Mouse (Mus musculus): ENCODE measurements around the gene Tmem56.

Tmem56 gene

GRCm38 (mm10) chr3:121170631-121171030, 112.3 kb downstream of the Tmem56 start:
- DNase-seq (ENCODE audit: low read depth, low spot score), result no peak

DNA sequence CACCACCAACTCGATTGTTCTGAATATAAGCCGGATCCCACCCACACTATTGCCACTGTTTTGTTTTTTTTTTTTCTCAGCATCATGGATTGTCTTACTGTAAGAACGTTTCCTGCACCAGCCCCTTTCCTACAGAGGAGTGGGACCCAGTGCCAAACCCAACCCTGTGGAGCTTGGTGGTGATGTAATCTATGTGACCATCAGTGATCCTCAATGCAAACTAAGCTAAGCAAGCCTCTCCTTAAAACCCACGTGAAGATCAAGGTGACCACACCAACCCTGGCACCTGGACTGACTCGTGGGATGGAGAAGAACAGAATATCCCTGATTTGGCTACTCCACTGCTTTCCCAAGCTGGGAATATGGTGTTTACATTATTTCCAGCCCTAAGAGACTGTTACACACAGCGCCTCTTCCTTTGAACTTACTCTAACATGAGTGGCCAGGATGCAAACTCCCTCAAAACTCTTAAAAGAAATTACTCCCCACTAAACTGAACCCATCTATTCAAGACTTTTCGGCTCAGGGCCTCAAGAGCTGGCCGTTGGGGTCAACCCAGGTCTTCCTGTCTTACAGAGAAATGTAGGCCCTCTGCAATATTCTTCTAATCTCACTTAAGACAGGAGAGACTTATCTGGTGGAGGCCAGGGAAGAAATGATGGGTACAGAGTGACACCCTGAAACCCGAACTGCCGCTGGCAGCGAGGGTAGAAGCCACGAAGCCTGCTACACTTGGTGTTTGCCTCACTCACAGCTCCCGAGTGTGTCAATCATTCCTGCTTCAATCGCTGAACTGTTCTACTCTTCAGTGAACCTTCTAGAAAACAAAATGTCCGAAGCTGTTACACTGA, 113.6 kb downstream of the Tmem56 start:
- DNase-seq (ENCODE audit: low read depth, low spot score), result no peak

DNA sequence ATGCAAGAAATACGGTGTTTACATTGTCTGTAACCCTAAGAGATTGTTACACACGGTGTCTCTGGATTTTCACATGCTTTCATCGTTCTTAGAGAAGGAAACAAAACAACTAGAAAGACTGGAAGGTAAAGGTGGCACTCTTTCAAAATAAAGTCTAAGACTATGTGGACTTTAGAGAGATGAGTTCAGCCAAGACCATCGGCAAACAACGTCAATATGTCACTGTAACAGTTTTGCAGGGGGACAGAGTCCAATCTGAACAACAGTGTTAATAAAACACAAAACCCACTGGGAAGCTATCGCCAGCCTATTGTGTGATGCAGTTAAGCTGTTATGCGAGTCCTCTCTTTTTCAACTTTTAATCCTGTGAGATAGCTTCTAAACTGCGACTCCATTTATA, 114.3 kb downstream of the Tmem56 start:
- no peak for DNase-seq (ENCODE audit: low read depth, low spot score)

DNA sequence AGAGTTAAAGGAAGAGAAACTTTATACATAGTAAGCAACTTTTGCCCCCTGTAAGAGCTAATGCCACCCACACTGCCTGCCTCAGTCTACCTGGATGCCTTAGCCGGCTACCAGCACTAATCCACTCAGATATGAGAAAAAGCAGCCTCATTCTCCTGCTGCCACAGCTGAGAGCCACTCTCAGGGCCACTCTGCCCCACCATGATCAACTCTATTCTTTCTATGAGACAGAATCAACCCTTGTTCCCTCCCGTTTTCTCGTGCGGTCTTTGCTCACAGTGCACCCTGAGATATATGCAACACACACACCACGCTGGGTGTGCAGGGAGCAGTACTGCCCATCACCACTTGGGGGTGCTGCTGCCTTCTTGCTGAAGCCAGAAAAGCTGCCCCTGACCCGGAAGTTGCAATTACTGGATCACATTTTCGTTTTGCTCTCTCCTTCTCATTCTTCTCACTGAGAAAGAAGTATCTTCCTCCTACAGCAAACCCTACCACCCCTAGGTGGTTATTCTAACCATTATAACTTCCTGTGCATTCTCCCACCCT, 119.6 kb downstream of the Tmem56 start:
- no peak for DNase-seq (ENCODE audit: low read depth, low spot score)

GRCm38 (mm10) chr3:121161661-121162060, 121.2 kb downstream of the Tmem56 start:
- no peak for DNase-seq (ENCODE audit: low read depth, low spot score)

DNA sequence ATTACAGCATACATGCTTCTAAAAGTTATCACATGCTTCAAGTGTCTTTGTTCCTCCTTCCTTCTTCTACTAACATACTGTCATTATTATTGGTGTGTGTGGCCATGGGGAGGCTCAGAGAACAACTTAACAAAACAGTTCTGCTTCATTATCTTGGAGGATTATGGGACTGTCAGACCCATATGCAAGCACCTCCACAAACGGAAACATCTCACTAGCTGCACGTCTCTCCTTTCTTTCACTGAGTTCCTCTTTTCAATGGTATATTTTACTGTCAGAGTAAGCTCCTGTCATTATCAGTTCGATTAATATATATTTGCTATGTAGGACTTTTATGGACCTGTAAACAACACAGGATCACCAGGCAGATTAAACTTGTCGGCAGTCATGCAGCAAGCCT, 122.5 kb downstream of the Tmem56 start:
- DNase-seq (ENCODE audit: low read depth, low spot score), result no peak

DNA sequence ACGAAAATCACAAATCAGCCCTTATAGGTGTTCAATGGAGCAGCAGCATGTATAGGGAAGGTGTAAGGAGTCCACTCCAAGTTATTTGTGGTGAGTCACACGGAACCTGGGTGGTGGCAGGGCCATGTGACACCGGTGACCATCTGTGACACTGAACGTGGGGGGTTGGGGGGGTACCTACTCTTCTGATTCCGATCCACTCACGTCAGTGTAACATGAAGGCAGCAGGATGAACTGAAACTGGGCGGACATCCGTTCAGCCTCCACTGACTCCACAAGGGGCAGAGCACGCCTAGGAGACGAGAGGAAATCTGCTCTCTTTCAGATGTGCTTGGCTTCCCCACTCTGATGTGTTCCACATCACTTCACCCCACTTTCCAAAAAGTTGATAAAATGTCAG, 123.3 kb downstream of the Tmem56 start:
- DNase-seq (ENCODE audit: low read depth, low spot score), result no peak

DNA sequence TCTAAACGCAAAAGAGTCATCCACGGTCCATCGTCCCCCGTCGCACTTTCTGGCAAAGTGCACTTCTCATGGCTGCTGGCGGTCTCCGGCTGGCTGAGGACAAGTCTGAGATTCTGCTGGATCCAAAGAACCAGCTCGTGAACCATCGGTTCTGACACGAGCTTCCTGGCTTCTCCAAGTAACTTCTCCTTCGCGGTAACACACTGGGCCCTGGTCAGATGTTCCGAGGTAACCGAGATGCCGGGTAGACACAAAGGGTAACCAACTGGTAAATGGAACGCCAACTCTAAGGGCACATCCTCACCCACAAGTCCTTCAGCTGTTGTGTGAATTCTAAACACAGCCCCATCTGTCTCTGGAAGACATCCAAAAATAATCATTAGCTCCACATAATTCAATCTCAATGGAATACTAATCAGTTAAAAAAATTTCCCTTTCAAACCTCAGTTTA, 124.0 kb downstream of the Tmem56 start:
- no peak for DNase-seq (ENCODE audit: low read depth, low spot score)

DNA sequence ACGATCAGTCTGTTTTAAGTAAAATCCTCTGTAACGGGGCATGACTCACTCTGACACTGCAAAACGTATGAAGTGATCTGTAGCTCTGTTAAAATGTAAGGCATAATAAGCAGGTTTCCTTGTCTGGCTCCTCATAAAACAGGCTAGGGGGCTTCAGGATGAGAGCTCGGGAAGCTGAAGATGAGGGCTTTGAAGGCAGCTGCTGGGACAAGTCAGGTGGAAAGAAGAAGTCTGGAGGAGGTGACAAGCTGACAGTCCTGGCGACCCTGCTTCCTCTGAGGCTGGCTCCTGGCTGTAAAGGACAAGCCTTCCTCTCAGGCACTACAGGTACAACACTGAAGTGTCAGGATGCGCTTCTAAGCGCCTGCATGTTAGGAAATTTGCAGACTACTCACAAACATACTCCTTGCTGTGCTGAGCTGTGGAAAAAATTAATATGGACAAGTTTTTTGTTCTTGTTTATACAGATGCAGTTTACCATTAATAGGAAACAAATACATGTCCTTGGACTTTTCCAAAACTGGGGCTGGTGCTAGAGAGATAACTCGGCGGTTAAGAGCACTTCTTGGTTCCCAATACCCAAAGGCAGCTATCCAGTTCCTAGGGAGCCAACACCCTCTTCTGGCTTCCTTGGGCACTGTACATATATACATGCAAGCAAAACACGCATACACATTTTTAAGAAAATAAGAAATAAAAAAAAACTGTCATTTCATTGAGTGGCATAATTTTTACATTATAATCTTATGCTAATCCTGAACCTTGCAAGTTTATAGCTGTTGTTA, 125.2 kb downstream of the Tmem56 start:
- no peak for DNase-seq (ENCODE audit: low read depth, low spot score)

DNA sequence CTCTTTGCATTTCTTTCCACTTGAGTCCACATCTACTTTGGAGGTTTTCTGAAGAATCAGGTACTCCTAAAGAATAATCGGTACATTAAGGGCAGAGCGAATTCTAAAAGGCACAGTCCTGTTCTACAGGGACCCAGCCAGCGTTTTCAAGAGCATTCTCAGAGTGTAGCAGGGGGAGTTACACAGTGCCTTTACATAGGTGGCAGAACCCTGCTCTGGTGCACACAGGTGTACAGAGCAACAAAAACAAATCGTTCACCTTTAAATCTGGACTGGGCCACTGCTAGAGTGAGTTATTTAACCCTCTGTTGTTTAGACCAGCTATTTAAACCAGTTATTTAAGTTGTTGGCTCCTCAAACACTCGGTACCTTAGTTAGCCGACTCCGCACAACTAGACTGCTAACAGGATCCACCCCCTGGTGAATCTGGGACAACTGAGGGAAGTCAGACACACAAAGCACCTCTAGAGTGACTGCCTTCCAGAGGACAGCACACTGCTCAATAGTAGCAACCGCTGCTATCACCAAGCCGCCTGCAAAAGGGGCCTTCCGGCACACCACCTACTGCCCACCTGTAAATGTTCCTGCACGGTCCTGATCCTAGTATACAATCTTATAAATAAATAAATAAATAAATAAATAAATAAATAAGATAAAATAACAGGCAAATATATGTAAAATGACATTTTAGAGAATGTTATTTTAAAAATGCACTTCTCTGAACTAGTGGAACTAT, 126.3 kb downstream of the Tmem56 start:
- no peak for DNase-seq (ENCODE audit: low read depth, low spot score)

GRCm38 (mm10) chr3:121156043-121156442, 126.9 kb downstream of the Tmem56 start:
- no peak for DNase-seq (ENCODE audit: low read depth, low spot score)
